Mouse (Mus musculus) forebrain, embryonic 12.5 days (tissue): Measurements from ENCODE around the gene Timm44. TPM values are rescaled to one million over a fixed set of nuclear protein-coding genes. Genes with fewer than 3 reads are reported as not detected.

ENCODE experiments used
- ATAC-seq: fragments of 200-750 bp; cut with Nextera tagmentation; 2 replicates; pipeline ENCODE4 v1.8.0; 2017; ENCODE audit warnings: moderate TSS enrichment; ENCODE audit not compliant: low FRiP score
- H3K27ac ChIP-seq: fragments of 300-500 bp; sonication (generic); 2 replicates; pipeline ENCODE4 v1.5.1; 2016; ENCODE audit warnings: mild to moderate bottlenecking
- H3K27me3 ChIP-seq: fragments of 300-500 bp; sonication (generic); 2 replicates; pipeline ENCODE4 v1.6.1; 2016; ENCODE audit warnings: mild to moderate bottlenecking
- H3K36me3 ChIP-seq: fragments of 300-500 bp; sonication (generic); replicated peaks from 2 replicates; pipeline ENCODE4 v1.6.1; 2016; ENCODE audit warnings: mild to moderate bottlenecking
- H3K4me1 ChIP-seq: fragments of 300-500 bp; sonication (generic); 2 replicates; pipeline ENCODE4 v1.6.1; 2016
- H3K4me2 ChIP-seq: fragments of 300-500 bp; sonication (generic); 2 replicates; pipeline ENCODE4 v1.6.1; 2016; ENCODE audit warnings: mild to moderate bottlenecking, moderate library complexity
- H3K4me3 ChIP-seq: fragments of 300-500 bp; sonication (generic); replicated peaks from 2 replicates; pipeline ENCODE4 v1.5.1; 2016; ENCODE audit warnings: mild to moderate bottlenecking
- H3K9ac ChIP-seq: fragments of 300-500 bp; sonication (generic); 2 replicates; pipeline ENCODE4 v1.6.1; 2016; ENCODE audit warnings: mild to moderate bottlenecking
- H3K9me3 ChIP-seq: fragments of 300-500 bp; sonication (generic); 2 replicates; pipeline ENCODE4 v1.6.1; 2016
- WGBS: fragments of 180-500 bp; shearing (Covaris S2); methylation state at CpG from one replicate; pipeline ENCODE4 v1.1.7; 2016; 5-methylcytosine and 5-hydroxymethylcytosine counted together
- polyA plus RNA-seq: library from polyadenylated mRNA; unstranded; fragments of >200 nt; fragmentation: Nextera tagmentation; extraction: Ambion mirVana; gene quantifications from 2 replicates; pipeline ENCODE4 v1.2.1, GENCODE M21; 2016

Timm44 gene
- polyA plus RNA-seq, 1 experiment from 2014 or later: 55.6 TPM

DNA sequence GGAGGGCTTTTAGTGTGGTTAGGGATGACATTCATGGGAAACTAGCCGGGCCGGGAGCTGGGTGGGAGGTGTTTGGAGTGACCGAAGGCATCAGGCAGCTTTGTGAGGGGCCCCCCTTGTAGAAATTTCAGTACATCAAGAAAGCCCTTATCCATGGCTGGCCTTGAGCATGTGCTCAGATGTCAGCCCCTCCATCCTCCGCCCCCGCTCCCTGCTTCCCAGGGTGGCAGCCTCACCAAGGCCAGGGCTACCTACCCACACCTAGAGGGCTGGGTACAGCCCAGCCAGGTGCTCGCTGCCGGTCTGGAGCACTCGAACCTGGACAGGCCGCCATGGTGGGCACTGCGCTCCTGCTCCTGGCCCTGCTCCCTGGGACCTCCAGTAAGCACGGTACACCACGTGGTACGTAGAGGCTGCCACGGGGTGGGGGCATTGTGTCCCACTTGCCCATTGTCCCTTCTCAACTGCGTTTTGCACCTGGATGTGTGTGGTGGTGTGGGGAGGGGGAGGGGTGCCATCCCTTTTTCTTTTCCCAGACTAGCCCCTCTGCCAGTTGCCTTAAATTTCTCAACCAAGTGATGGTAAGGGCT is 27.7 kb downstream of the Timm44 start, which contains the start of gene Tgfbr3l:
TSS of gene Tgfbr3l (plus strand) at position 264 of the 590 bp plus-strand sequence.
- H3K36me3 ChIP-seq: peaks cover 57% of the 10 kb centered on the region
- WGBS: 76% methylated on average over 15 of the region's 15 CpGs
- ATAC-seq: no peak
- 0 out of 2 replicates have a peak within 1 kb of the TSS, but pooled peaks have one; percentile 29 for H3K9ac ChIP-seq
- H3K27ac ChIP-seq: no peak within 1 kb of the TSS
- peaks cover 21% of the 10 kb centered on the region for H3K27me3 ChIP-seq
- H3K9me3 ChIP-seq: no peaks in the 10 kb centered on the region
- peaks cover 19% of the 10 kb centered on the region for H3K4me1 ChIP-seq
- no peak within 1 kb of the TSS for H3K4me3 ChIP-seq
- H3K4me2 ChIP-seq: no peak within 1 kb of the TSS

DNA sequence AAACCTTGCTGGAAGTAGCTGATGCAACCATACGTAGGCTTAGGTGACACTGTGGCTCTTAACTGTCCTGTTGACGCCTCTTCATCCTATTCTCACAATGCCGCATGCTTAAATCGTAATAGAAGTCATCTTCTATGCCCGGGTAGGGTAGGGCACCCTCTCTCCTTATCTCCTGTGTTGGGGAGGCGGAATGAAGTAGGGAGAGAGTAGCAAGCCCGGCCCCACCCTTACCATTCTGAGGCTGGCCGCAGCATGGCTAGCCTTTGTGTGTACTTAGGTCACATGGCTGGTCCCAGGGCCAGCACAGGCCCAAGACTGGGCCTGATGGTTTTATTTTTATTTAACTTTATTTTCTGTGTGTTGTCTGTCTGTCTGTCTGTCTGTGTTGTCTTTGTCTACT is 28.5 kb downstream of the Timm44 start:
- Histone ChIP-seq H3K27me3 (peaks cover 21% of the 10 kb centered on the region), H3K4me2 (no peak overlapping the region), H3K9ac (no peak overlapping the region), H3K36me3 (peaks cover 65% of the 10 kb centered on the region), H3K4me3 (no peak overlapping the region), H3K27ac (no peak overlapping the region), H3K4me1 (peaks cover 15% of the 10 kb centered on the region), H3K9me3 (no peaks in the 10 kb centered on the region)
- ATAC-seq: no peak
- 91% methylated on average over 8 of the region's 8 CpGs for WGBS

DNA sequence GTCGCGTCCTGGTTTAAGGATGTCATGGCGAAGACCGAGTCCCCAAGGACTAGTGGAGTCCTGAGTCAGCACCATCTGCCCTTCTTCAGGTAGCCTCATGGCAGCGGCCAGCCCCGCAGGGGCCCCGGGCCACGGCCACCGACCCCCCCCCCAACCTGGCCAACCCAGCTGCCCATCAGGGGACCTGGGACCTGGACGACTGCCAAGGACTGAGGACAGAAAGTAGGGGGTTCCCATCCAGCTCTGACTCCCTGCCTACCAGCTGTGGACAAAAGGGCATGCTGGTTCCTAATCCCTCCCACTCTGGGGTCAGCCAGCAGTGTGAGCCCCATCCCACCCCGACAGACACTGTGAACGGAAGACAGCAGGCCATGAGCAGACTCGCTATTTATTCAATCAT is 30.0 kb downstream of the Timm44 start:
- no peak overlapping the region for H3K4me2 ChIP-seq
- no peak overlapping the region for H3K4me3 ChIP-seq
- no peak overlapping the region for H3K27ac ChIP-seq
- H3K9ac ChIP-seq: no peak overlapping the region
- 85% methylated on average over 13 of the region's 13 CpGs for WGBS
- H3K4me1 ChIP-seq: peaks cover 14% of the 10 kb centered on the region
- peaks cover 21% of the 10 kb centered on the region for H3K27me3 ChIP-seq
- H3K9me3 ChIP-seq: no peaks in the 10 kb centered on the region
- H3K36me3 ChIP-seq: peaks cover 73% of the 10 kb centered on the region
- no peak for ATAC-seq

DNA sequence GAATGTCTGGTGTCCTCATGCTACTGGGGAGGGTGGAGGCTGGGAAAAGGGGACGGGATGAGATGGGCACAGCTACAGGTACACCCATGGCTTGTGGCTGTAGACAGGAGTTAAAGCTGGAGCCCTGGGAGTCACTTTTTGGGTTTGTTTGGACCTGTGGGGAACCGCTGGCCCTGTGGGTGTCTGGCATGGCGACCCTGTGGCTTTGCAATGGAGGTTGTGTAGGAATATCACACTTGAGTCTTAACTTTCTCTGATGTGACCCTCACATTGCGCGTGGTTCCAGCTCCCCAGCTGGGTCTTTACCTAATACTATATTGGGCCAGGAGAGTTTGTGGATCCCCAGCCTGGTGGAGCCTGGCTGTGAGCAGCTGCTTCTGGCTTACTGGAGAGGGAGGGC is 30.7 kb downstream of the Timm44 start:
- no peak overlapping the region for H3K9ac ChIP-seq
- H3K27me3 ChIP-seq: peaks cover 21% of the 10 kb centered on the region
- H3K9me3 ChIP-seq: no peaks in the 10 kb centered on the region
- 97% methylated on average over 5 of the region's 5 CpGs for WGBS
- H3K27ac ChIP-seq: no peak overlapping the region
- no peak overlapping the region for H3K4me2 ChIP-seq
- H3K36me3 ChIP-seq: peaks cover 73% of the 10 kb centered on the region
- peaks cover 15% of the 10 kb centered on the region for H3K4me1 ChIP-seq
- no peak overlapping the region for H3K4me3 ChIP-seq
- ATAC-seq: no peak

DNA sequence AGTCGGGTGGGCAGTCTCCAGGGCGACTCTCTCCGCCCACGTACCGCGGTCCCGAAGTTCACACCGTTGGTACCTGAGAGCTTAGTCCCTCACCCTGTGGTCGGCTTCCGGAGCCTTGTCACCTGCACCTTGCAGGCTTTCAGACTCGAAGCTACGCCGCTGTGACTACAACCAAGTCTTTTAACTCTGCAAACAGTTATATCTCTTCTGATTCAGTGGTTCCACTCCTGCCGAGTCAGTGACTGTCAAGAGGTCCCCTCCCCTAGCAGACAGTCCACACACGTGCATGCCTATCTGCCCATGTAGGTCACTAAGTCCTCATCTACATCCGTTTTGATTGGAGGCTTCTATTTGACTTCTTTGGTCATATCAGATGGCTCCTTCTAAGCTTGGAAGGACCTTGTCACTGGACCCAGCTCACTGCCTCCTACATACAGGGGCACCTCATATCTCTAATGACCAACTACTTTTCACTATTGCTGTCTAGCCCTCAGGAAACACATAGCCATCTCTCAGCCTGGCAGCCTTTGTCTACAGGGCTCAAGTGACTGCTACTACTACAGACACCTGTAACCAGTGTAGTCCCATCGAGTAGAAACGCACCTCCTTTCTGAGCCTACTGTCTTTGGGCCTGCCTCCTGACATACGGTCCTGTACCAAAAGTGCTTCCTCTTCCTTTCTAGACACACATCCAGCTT is 36.4 kb downstream of the Timm44 start:
- Histone ChIP-seq H3K27me3 (no peaks in the 10 kb centered on the region), H3K4me3 (peak overlapping the region; percentile 82), H3K9me3 (no peaks in the 10 kb centered on the region), H3K36me3 (peaks cover 29% of the 10 kb centered on the region), H3K27ac (peak overlapping the region; percentile 91), H3K4me2 (peak overlapping the region; percentile 93), H3K4me1 (peaks cover 26% of the 10 kb centered on the region), H3K9ac (peak overlapping the region; percentile 78)
- WGBS: 14% methylated on average over 19 of the region's 19 CpGs
- ATAC-seq: peak; percentile 23; the same call in 1 of the 2 replicates

DNA sequence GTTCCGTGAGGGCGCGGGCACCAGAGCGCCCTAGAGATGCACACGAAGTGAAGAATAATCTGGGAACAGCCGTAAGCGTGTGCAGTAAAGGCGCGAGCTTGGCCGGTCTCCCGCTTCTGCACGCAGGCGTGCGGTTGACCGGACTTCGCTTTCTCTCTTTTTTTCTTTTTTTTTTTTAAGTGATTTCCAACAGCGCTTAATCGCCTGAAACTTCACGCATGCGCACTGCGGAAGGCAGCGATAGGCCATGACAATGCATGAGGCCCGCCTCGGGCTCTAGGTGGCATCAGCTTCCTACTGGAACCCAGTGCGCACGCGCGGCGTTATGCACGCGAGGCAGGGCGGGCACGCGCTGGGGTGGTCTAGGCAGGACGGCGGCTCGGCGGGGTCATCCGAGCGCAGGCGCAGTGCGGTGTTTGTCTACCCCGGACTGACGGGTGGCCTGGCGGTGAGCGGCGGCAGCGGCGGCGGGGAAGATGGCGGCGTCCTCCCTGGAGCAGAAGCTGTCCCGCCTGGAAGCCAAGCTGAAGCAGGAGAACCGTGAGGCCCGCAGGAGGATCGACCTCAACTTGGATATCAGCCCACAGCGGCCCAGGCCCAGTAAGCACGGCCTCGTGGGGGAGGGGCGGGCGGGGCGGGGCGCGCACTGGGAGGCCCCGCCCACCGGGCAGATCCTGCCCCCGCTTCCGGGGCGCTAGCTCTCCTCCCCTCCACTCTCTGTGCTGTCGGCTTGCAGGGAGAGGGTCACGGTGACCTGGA is 37.1 kb downstream of the Timm44 start, which contains the start of the genes Map2k7 and Gm49320:
TSS of gene Map2k7 (plus strand) at position 307 of the 759 bp plus-strand sequence.
TSS of gene Gm49320 (plus strand) at position 432 of the 759 bp plus-strand sequence.
- peak within 1 kb of the TSS; percentile 93 for H3K4me2 ChIP-seq
- peak; percentile 95 for ATAC-seq
- H3K4me3 ChIP-seq: peak within 1 kb of the TSS; percentile 82
- under 1% methylated on average over 67 of the region's 71 CpGs for WGBS
- H3K9ac ChIP-seq: peak within 1 kb of the TSS; percentile 78
- H3K36me3 ChIP-seq: peaks cover 22% of the 10 kb centered on the region
- H3K4me1 ChIP-seq: peaks cover 26% of the 10 kb centered on the region
- H3K27me3 ChIP-seq: no peaks in the 10 kb centered on the region
- H3K27ac ChIP-seq: peak within 1 kb of the TSS; percentile 96
- H3K9me3 ChIP-seq: no peaks in the 10 kb centered on the region

DNA sequence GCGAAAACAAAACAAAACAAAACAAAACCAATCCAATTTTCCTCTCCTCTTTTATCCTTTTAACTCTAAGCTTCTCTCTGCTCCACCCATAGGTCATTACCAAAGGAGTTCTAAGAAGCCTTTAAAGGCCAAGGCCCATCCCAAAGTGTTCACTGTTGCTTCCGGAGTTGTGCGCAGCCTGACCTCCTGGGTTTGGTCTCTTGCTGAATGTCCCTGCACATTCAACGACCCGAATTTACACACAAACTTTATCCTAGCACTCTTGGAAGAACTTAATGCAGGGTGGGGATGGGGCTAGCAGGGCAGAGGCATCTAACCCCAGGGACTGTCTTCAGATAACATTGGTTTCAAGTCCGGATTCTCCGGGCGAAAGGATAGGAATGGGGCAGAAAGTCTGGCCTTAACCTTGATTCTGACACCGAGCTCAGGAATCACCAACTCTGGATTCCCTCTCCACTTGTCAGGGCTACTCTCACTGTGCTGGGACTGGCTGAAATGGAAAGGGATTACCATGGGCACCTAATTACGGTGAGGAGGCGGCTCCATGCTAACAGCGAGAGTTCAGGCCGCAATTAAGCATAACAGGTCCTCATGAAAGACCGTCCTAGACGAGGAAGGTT is 37.8 kb downstream of the Timm44 start:
- peak overlapping the region; percentile 68 for H3K9ac ChIP-seq
- no peak for ATAC-seq
- 16% methylated on average over 15 of the region's 15 CpGs for WGBS

DNA sequence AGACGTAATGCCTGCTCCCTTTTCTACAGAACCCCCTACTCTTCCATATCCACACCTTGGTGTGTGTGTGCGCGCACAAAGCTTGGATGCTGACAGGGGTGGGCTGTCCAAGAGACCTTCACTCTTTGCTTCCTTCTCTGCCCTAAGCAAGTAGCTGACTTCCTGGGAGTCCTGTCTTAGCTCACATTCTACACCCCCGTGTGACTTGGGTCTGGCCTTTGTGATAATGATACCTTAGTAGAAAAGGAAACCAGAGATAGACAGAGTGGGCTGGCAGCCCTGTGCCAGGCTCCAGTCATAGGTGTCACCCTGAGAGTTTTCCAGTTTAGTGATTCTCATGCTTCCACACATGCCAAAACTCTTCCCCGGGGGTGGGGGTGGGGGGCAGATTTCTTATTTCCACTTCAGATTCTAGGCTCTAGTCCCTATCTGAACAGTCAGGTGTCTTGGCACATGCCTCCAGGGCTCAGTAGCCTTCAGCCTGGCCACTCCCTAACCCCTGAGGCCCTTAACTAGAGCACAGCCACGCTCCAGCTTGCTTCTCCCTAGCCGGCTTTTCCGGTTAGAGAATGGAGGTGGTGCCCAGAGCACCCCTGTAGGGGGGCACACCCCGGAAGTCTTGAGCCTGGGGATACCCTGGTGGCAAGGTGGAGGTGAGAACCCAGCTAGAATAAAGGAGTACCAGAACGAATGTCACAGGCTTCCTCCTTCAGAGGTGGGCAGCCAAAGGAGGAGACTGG is 44.9 kb downstream of the Timm44 start:
- no peaks in the 10 kb centered on the region for H3K36me3 ChIP-seq
- H3K4me3 ChIP-seq: no peak overlapping the region
- H3K9ac ChIP-seq: 0 out of 2 replicates have a peak overlapping the region, but pooled peaks have one; percentile 12
- 58% methylated on average over 10 of the region's 10 CpGs for WGBS
- H3K4me1 ChIP-seq: peaks cover 6% of the 10 kb centered on the region; the same call in 1 of the 2 replicates
- H3K27ac ChIP-seq: no peak overlapping the region
- peaks cover 35% of the 10 kb centered on the region for H3K27me3 ChIP-seq
- H3K4me2 ChIP-seq: no peak overlapping the region
- no peaks in the 10 kb centered on the region for H3K9me3 ChIP-seq
- no peak for ATAC-seq

More for the DNA sequence above, 37.8 kb downstream of the Timm44 start:
- peaks cover 15% of the 10 kb centered on the region for H3K36me3 ChIP-seq
- H3K4me1 ChIP-seq: peaks cover 26% of the 10 kb centered on the region
- no peaks in the 10 kb centered on the region for H3K27me3 ChIP-seq
- peak overlapping the region; percentile 96 for H3K27ac ChIP-seq
- H3K9me3 ChIP-seq: no peaks in the 10 kb centered on the region
- peak overlapping the region; percentile 82 for H3K4me3 ChIP-seq
- peak overlapping the region; percentile 93 for H3K4me2 ChIP-seq

DNA sequence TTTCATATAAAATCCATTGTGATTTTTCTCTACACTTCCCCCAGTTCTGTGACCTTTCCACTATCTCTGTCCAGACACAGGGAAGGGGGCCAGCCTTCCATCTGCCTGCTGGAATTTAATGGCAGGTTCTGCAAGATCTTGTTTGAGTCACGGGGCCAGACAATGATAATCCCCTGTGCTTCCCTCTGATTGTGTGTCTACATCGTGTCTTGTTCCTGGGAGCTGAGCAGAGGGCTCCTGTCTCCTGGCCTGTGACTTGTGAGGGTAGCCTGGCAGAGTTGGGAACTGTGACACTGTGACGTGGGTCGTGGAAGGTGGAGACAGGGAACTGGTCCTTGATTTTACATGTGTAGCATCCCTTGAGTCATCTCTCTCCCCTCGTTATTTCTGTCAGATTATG is 45.9 kb downstream of the Timm44 start:
- 76% methylated on average over 5 of the region's 5 CpGs for WGBS
- H3K4me1 ChIP-seq: peaks cover 6% of the 10 kb centered on the region; the same call in 1 of the 2 replicates
- no peaks in the 10 kb centered on the region for H3K36me3 ChIP-seq
- H3K9ac ChIP-seq: no peak overlapping the region
- H3K27me3 ChIP-seq: peaks cover 35% of the 10 kb centered on the region
- no peak for ATAC-seq
- no peak overlapping the region for H3K4me3 ChIP-seq
- no peak overlapping the region for H3K27ac ChIP-seq
- H3K9me3 ChIP-seq: no peaks in the 10 kb centered on the region
- no peak overlapping the region for H3K4me2 ChIP-seq

DNA sequence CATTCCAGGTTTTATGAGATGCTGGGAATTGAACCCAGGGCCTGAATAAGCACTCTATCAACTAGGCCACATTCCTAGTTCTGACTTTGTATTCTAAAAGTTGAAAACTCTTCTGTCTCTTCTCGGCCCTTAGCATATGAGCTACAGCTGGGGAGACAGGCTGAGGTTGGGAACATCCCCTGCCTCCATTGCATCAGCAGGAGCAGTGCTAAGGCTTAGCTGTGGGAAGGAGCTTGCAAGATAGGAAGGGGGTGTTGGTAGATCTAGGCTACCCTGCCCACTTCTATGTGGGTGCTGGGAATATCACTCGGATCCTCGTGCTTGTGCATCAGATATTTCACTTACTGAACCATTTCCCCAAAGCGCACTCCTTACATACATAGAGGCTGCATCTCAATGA is 47.8 kb downstream of the Timm44 start:
- Histone ChIP-seq H3K9ac (no peak overlapping the region), H3K4me1 (peaks cover 6% of the 10 kb centered on the region; the same call in 1 of the 2 replicates), H3K4me2 (no peak overlapping the region), H3K27ac (no peak overlapping the region), H3K9me3 (no peaks in the 10 kb centered on the region), H3K4me3 (no peak overlapping the region), H3K27me3 (peaks cover 35% of the 10 kb centered on the region), H3K36me3 (no peaks in the 10 kb centered on the region)
- WGBS: 94% methylated on average over 4 of the region's 4 CpGs
- ATAC-seq: no peak

DNA sequence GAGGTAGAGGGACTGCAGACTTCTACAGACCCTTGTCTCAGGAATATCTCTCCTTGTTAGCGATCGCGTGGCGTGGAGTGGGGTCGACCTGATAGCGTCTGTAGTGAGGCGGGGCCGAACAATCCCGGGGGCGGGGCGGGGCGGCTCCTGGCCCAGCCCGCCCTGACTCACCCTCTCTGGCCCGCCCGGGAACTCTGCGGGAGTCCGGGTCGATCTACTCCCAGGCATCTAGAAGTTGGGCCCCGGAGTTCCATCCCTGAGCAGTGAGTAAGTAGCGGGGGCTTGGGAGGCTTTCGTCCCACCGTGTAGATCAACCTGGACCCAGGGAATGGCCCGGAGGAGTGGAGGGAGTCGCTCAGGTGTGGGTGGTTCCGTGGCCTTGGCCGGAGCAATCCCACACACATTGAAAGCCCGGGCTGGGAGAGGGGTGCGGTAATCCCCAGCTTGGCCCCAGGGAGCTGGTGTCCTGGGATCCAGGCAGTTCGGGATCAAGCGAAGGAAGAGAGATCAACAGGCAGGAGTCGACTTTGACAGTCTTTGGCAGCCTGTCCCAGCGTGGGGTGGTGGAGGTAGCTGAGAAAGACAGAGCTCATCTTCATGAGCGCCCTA is 48.9 kb downstream of the Timm44 start, which contains the start of gene Lrrc8e:
TSS of gene Lrrc8e (plus strand) at position 89 of the 609 bp plus-strand sequence.
- H3K9me3 ChIP-seq: no peaks in the 10 kb centered on the region
- peaks cover 35% of the 10 kb centered on the region for H3K27me3 ChIP-seq
- H3K4me3 ChIP-seq: peak within 1 kb of the TSS; percentile 20; the same call in 1 of the 2 replicates
- 0 out of 2 replicates have a peak within 1 kb of the TSS, but pooled peaks have one; percentile 8 for H3K9ac ChIP-seq
- H3K36me3 ChIP-seq: no peaks in the 10 kb centered on the region
- peaks cover 6% of the 10 kb centered on the region; the same call in 1 of the 2 replicates for H3K4me1 ChIP-seq
- H3K27ac ChIP-seq: no peak within 1 kb of the TSS
- ATAC-seq: no peak
- H3K4me2 ChIP-seq: peak within 1 kb of the TSS; percentile 49
- 3% methylated on average over 33 of the region's 33 CpGs for WGBS
